Mouse (Mus musculus) adipocyte (in vitro differentiated cells): ENCODE data around the gene Dnajb3.
"Not testable (repeated sequence)": the region's sequence is repeated elsewhere in the genome, so short reads cannot be mapped to it uniquely, and the experiment has no call there.

Experiments
- DNase-seq: peaks from one replicate; pipeline ENCODE4 v3.0.0-alpha.2; 2016; ENCODE audit warnings: low spot score

Dnajb3 gene

GRCm38 (mm10) chr1:88231803-88232499 is 26.4 kb upstream of the Dnajb3 start:
- DNase-seq: no peak

GRCm38 (mm10) chr1:88230981-88231802 is 25.6 kb upstream of the Dnajb3 start:
- no peak for DNase-seq

- DNase-seq: no peak
These were observed 24.8 kb upstream of the Dnajb3 start for GRCm38 (mm10) chr1:88230421-88230820.

GRCm38 (mm10) chr1:88229986-88230385 is 24.4 kb upstream of the Dnajb3 start:
- DNase-seq: no peak

GRCm38 (mm10) chr1:88229566-88229965 is 24.0 kb upstream of the Dnajb3 start:
- DNase-seq: no peak

- DNase-seq: no peak
These were observed 22.5 kb upstream of the Dnajb3 start for GRCm38 (mm10) chr1:88228121-88228520.

- no peak for DNase-seq
These were observed 21.9 kb upstream of the Dnajb3 start for GRCm38 (mm10) chr1:88227482-88227881.

- DNase-seq: no peak
These were observed 21.2 kb upstream of the Dnajb3 start, which contains the start of gene Mroh2a for GRCm38 (mm10) chr1:88226670-88227379. TSS of gene Mroh2a (plus strand) at chr1:88226986.

GRCm38 (mm10) chr1:88225741-88226140 is 20.2 kb upstream of the Dnajb3 start:
- no peak for DNase-seq

- not testable (repeated sequence) for DNase-seq
These were observed 19.7 kb upstream of the Dnajb3 start for GRCm38 (mm10) chr1:88225301-88225700.

- DNase-seq: peak; percentile 84
These were observed 18.6 kb upstream of the Dnajb3 start for GRCm38 (mm10) chr1:88224029-88224776.

- peak; percentile 52 for DNase-seq
These were observed 18.0 kb upstream of the Dnajb3 start for GRCm38 (mm10) chr1:88223591-88223990.

GRCm38 (mm10) chr1:88223011-88223515 is 17.5 kb upstream of the Dnajb3 start:
- not testable (repeated sequence) for DNase-seq

- DNase-seq: no peak
These were observed 16.6 kb upstream of the Dnajb3 start for GRCm38 (mm10) chr1:88222216-88222615.

- DNase-seq: no peak
These were observed 14.8 kb upstream of the Dnajb3 start for GRCm38 (mm10) chr1:88220336-88220735.

GRCm38 (mm10) chr1:88219054-88219453 is 13.5 kb upstream of the Dnajb3 start:
- no peak for DNase-seq

GRCm38 (mm10) chr1:88218591-88218990 is 13.0 kb upstream of the Dnajb3 start:
- DNase-seq: no peak

- no peak for DNase-seq
These were observed 12.5 kb upstream of the Dnajb3 start for GRCm38 (mm10) chr1:88218051-88218450.

GRCm38 (mm10) chr1:88217576-88217975 is 12.0 kb upstream of the Dnajb3 start:
- DNase-seq: no peak

GRCm38 (mm10) chr1:88217144-88217543 is 11.6 kb upstream of the Dnajb3 start:
- DNase-seq: no peak

- no peak for DNase-seq
These were observed 11.0 kb upstream of the Dnajb3 start for GRCm38 (mm10) chr1:88216551-88216950.
